Mouse (Mus musculus) heart, embryonic 10.5 days (tissue): ENCODE data around the gene Gramd1a. TPM values are rescaled to one million over a fixed set of nuclear protein-coding genes. Genes with fewer than 3 reads are reported as not detected.

Source experiments
- DNase-seq: peaks from one replicate; pipeline ENCODE4 v3.0.0-alpha.2; 2017; ENCODE audit warnings: low spot score
- H3K27ac ChIP-seq: fragments of 300-500 bp; sonication (generic); 2 replicates; pipeline ENCODE4 v1.5.1; 2016; ENCODE audit warnings: mild to moderate bottlenecking
- H3K27me3 ChIP-seq: fragments of 300-500 bp; sonication (generic); 2 replicates; pipeline ENCODE4 v1.6.1; 2016; ENCODE audit warnings: mild to moderate bottlenecking; ENCODE audit not compliant: poor library complexity, insufficient read depth, severe bottlenecking
- H3K36me3 ChIP-seq: fragments of 300-500 bp; sonication (generic); 2 replicates; pipeline ENCODE4 v1.6.1; 2016; ENCODE audit warnings: mild to moderate bottlenecking, moderate library complexity
- H3K4me1 ChIP-seq: fragments of 300-500 bp; sonication (generic); 2 replicates; pipeline ENCODE4 v1.6.1; 2016; ENCODE audit warnings: mild to moderate bottlenecking
- H3K4me3 ChIP-seq: fragments of 300-500 bp; sonication (generic); 2 replicates; pipeline ENCODE4 v1.5.1; 2016; ENCODE audit warnings: mild to moderate bottlenecking, moderate library complexity
- H3K9me3 ChIP-seq: fragments of 300-500 bp; sonication (generic); 2 replicates; pipeline ENCODE4 v1.6.1; 2016; ENCODE audit warnings: mild to moderate bottlenecking, moderate library complexity
- WGBS: fragments of 180-500 bp; shearing (Covaris S2); methylation state at CpG from one replicate; pipeline ENCODE4 v1.1.7; 2016; 5-methylcytosine and 5-hydroxymethylcytosine counted together
- polyA plus RNA-seq: library from polyadenylated mRNA; unstranded; fragments of >200 nt; fragmentation: Nextera tagmentation; extraction: Ambion mirVana; gene quantifications from 2 replicates; pipeline ENCODE4 v1.2.1, GENCODE M21; 2016

The Gramd1a gene
- polyA plus RNA-seq, 1 experiment from 2014 or later, result 70.9 TPM

- no peaks in the 10 kb centered on the region for H3K9me3 ChIP-seq
- H3K4me3 ChIP-seq, result no peak overlapping the region
- peaks cover 4% of the 10 kb centered on the region; the same call in 1 of the 2 replicates for H3K27me3 ChIP-seq
- DNase-seq, result no peak
- WGBS, result 59% methylated on average over 3 of the region's 3 CpGs
- no peaks in the 10 kb centered on the region for H3K36me3 ChIP-seq
- H3K4me1 ChIP-seq, result peaks cover 11% of the 10 kb centered on the region; the same call in 1 of the 2 replicates
- H3K27ac ChIP-seq, result no peak overlapping the region
These were observed 75.1 kb downstream of the Gramd1a start for GRCm38 (mm10) chr7:31080611-31081010.

Other genes with a start within 250 kb of the Gramd1a start
- 0.30 and 0.38 TPM in 2 replicates for gene Mag, start 241.0 kb downstream of the Gramd1a start, polyA plus RNA-seq
- gene Hamp2, start 231.2 kb downstream of the Gramd1a start, polyA plus RNA-seq, result not detected in 2 replicates
- not detected in 2 replicates for gene Hamp, start 211.9 kb downstream of the Gramd1a start, polyA plus RNA-seq
- gene Usf2, start 199.1 kb downstream of the Gramd1a start, polyA plus RNA-seq, result 15.0 and 26.9 TPM in 2 replicates
- 16.6 and 40.3 TPM in 2 replicates for gene Lsr, start 182.4 kb downstream of the Gramd1a start, polyA plus RNA-seq
- 1.2 and 2.5 TPM in 2 replicates for gene Fam187b, start 182.1 kb downstream of the Gramd1a start, polyA plus RNA-seq
- gene Fxyd5, start 113.4 kb downstream of the Gramd1a start, polyA plus RNA-seq, result 24.3 and 26.4 TPM in 2 replicates
- gene Fxyd7, start 104.4 kb downstream of the Gramd1a start, polyA plus RNA-seq, result 0.22 and 1.5 TPM in 2 replicates
- 167 and 365 TPM in 2 replicates for gene Fxyd1, start 98.7 kb downstream of the Gramd1a start, polyA plus RNA-seq
- 0.27 and 0.41 TPM in 2 replicates for gene Lgi4, start 96.6 kb downstream of the Gramd1a start, polyA plus RNA-seq
- gene Fxyd3, start 79.2 kb downstream of the Gramd1a start, polyA plus RNA-seq, result 0.53 and 2.0 TPM in 2 replicates
- gene Hpn, start 40.6 kb downstream of the Gramd1a start, polyA plus RNA-seq, result 3.6 and 15.0 TPM in 2 replicates
- gene Scn1b, start 28.9 kb downstream of the Gramd1a start, polyA plus RNA-seq, result 3.9 and 4.3 TPM in 2 replicates
- not detected in 2 replicates for gene Scgb2b2, start 134.6 kb upstream of the Gramd1a start, polyA plus RNA-seq
- gene Scgb1b2, start 135.9 kb upstream of the Gramd1a start, polyA plus RNA-seq, result not detected in 2 replicates
- not detected in 2 replicates for gene Scgb2b3, start 206.2 kb upstream of the Gramd1a start, polyA plus RNA-seq
- gene Scgb1b3, start 219.7 kb upstream of the Gramd1a start, polyA plus RNA-seq, result not detected in 2 replicates